Mouse (Mus musculus): ENCODE data around the gene Riiad1. TPM values are rescaled to one million over a fixed set of nuclear protein-coding genes. Genes with fewer than 3 reads are reported as not detected.

Gene Riiad1
- total and polyA plus RNA-seq, 3 experiments, result 0.64 TPM; not detected in 2

DNA sequence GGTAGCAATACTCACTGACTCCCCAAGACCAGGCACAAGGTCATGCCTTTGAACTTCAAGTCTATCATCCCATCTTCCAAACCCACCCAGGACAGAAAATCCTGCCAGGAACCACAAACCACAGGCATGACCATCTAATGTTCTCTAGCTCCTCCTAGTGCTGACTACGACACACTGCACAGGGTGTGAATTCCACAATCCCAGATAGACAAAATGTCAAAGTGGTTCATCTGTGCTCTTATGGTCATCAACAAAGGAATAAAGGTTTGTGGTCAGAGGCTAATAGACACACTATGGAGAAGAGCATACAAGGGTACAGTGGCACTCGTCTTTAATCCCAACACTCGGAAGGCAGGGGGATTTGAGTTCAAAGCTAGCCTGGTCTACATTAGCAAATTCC is 22.1 kb upstream of the Riiad1 start:
- no peak overlapping the region for H3K27ac ChIP-seq (ENCODE audit: control insufficient read depth, low read depth, low read length)
- no peak overlapping the region for H3K9ac ChIP-seq (ENCODE audit: control insufficient read depth, low read depth, low read length, poor library complexity, severe bottlenecking)
- no peaks in the 10 kb centered on the region for H3K79me2 ChIP-seq (ENCODE audit: control insufficient read depth, insufficient read depth, low read length, poor library complexity)
- no peak overlapping the region for H3K4me3 ChIP-seq (ENCODE audit: control insufficient read depth in 1 of 2, insufficient read depth in 1 of 2, low read depth in 2 of 2, low read length in 2 of 2)
- TF ChIP-seq CHD1 (IDR thresholded peaks at IDR 0.05; ENCODE audit: low read depth, low read length) (no peak), MAZ (IDR thresholded peaks at IDR 0.05; ENCODE audit: low read depth, low read length) (no peak), ZC3H11A (IDR thresholded peaks at IDR 0.05; ENCODE audit: low read depth, low read length) (peak; percentile 56; the same call in 1 of the 2 replicates), MAX (IDR thresholded peaks at IDR 0.05; ENCODE audit: low read length) (no peak; the same call in 1 of the 2 replicates), POLR2A (IDR thresholded peaks at IDR 0.05; ENCODE audit: control insufficient read depth in 1 of 2, insufficient read depth in 1 of 2, low read depth in 1 of 2, low read length in 2 of 2, poor library complexity in 1 of 2) (no peak), KAT2A (conservative IDR thresholded peaks at IDR 0.05; ENCODE audit: low read depth, low read length) (no peak), SMC3 (IDR thresholded peaks at IDR 0.05; ENCODE audit: low read depth, low read length) (peak; percentile 89), TBP (IDR thresholded peaks at IDR 0.05; ENCODE audit: low read depth, low read length) (no peak), BHLHE40 (IDR thresholded peaks at IDR 0.05; ENCODE audit: borderline replicate concordance, low read depth, low read length) (0 out of 2 replicates have a peak, but pooled peaks have one; percentile 33), ETS1 (IDR thresholded peaks at IDR 0.05; ENCODE audit: low read depth, low read length) (no peak), MYC (IDR thresholded peaks at IDR 0.05; ENCODE audit: low read depth, low read length) (0 out of 2 replicates have a peak, but pooled peaks have one; percentile 49), RCOR1 (IDR thresholded peaks at IDR 0.05; ENCODE audit: low read depth, low read length) (0 out of 2 replicates have a peak, but pooled peaks have one; percentile 37), NRF1 (IDR thresholded peaks at IDR 0.05; ENCODE audit: insufficient read depth, low read depth, low read length, poor library complexity, severe bottlenecking) (no peak), ZKSCAN1 (IDR thresholded peaks at IDR 0.05; ENCODE audit: low read depth, low read length) (no peak), TCF12 (IDR thresholded peaks at IDR 0.05; ENCODE audit: low read depth, low read length) (no peak), MYB (IDR thresholded peaks at IDR 0.05; ENCODE audit: low read depth, low read length) (no peak), USF2 (IDR thresholded peaks at IDR 0.05; ENCODE audit: borderline replicate concordance in 1 of 2, insufficient read depth in 1 of 2, low read depth in 1 of 2, low read length in 2 of 2) (no peak), POLR2AphosphoS5 (IDR thresholded peaks at IDR 0.05; ENCODE audit: borderline replicate concordance, low read depth, low read length) (no peak), E2F4 (IDR thresholded peaks at IDR 0.05; ENCODE audit: borderline replicate concordance, low read depth, low read length) (no peak), CTCF (IDR thresholded peaks at IDR 0.05 in 2 of 3, conservative IDR thresholded peaks at IDR 0.05 in 1 of 3; ENCODE audit: control insufficient read depth in 1 of 3, insufficient read depth in 1 of 3, low read depth in 2 of 3, low read length in 3 of 3, poor library complexity in 1 of 3, severe bottlenecking in 1 of 3) (peak; percentile 63 to 97 (median 89)), GABPA (IDR thresholded peaks at IDR 0.05; ENCODE audit: low read depth, low read length) (no peak), SIN3A (IDR thresholded peaks at IDR 0.05; ENCODE audit: low read length) (no peak), CHD2 (IDR thresholded peaks at IDR 0.05; ENCODE audit: low read length) (no peak), RAD21 (IDR thresholded peaks at IDR 0.05; ENCODE audit: low read depth, low read length) (peak; percentile 66), HCFC1 (IDR thresholded peaks at IDR 0.05; ENCODE audit: low read depth, low read length) (no peak), TAL1 (IDR thresholded peaks at IDR 0.05; ENCODE audit: low read length) (no peak), UBTF (IDR thresholded peaks at IDR 0.05; ENCODE audit: borderline replicate concordance, insufficient read depth, low read depth, low read length) (no peak), MAFK (IDR thresholded peaks at IDR 0.05; ENCODE audit: borderline replicate concordance, low read depth, low read length) (no peak), MEF2A (IDR thresholded peaks at IDR 0.05; ENCODE audit: extremely low read depth, insufficient replicate concordance, low read depth, low read length, poor library complexity, severe bottlenecking) (no peak), NELFE (IDR thresholded peaks at IDR 0.05; ENCODE audit: low read depth, low read length) (no peak), EP300 (IDR thresholded peaks at IDR 0.05; ENCODE audit: low read depth in 1 of 2, low read length in 2 of 2) (peak in 1 of 2 experiments; percentile 18; a peak in 2 of 4 replicates), ZMIZ1 (IDR thresholded peaks at IDR 0.05; ENCODE audit: low read depth, low read length) (no peak), GATA1 (IDR thresholded peaks at IDR 0.05; ENCODE audit: low read depth, low read length) (no peak)
- no peaks in the 10 kb centered on the region for H3K9me3 ChIP-seq (replicated peaks; ENCODE audit: insufficient read depth, low read length)
- peak; percentile 68 for DNase-seq (ENCODE audit: low read depth, low spot score)
- H3K27me3 ChIP-seq (ENCODE audit: control insufficient read depth in 1 of 2, insufficient read depth in 2 of 2, low read length in 2 of 2), result no peaks in the 10 kb centered on the region
- no peaks in the 10 kb centered on the region for H3K4me1 ChIP-seq (ENCODE audit: control insufficient read depth in 1 of 2, insufficient read depth in 2 of 2, low read length in 2 of 2)
- H3K36me3 ChIP-seq (ENCODE audit: control insufficient read depth in 1 of 2, insufficient read depth in 2 of 2, low read length in 2 of 2), result peaks cover 0 to 16% of the 10 kb centered on the region in 2 experiments; a peak in 2 of 4 replicates
